ENCODE assay signal across 11 mouse cellular contexts in genomic region chr5:115982671-115983373, GRCm38 (mm10). TPM values are rescaled to one million over a fixed set of nuclear protein-coding genes. Genes with fewer than 3 reads are reported as not detected.
A peak's percentile ranks its signal among the peaks of the same experiment; 100 is the strongest.
DNase-seq lines count a peak whose midpoint lies in the region; ATAC-seq and TF ChIP-seq lines count a peak whose summit lies in the region.
"Had no signal": no experiment of that assay in that cellular context is flagged by ENCODE, and none has a peak within 500 bp of the region (broad histone marks: within the 10 kb centered on the region; RNA-seq: fewer than 3 reads in every experiment).

No protein-coding gene starts in this region.

- H3K27me3 ChIP-seq in embryonic facial prominence, embryonic 13.5 days = no peaks in the 10 kb centered on the region
- no peaks in the 10 kb centered on the region for H3K27me3 ChIP-seq in embryonic facial prominence, embryonic 10.5 days (replicated peaks; ENCODE audit: low read depth, poor library complexity, severe bottlenecking)
- H3K27me3 ChIP-seq in limb, embryonic 14.5 days (ENCODE audit: control insufficient read depth, insufficient read depth, low read length) = no peaks in the 10 kb centered on the region
- H3K27me3 ChIP-seq in hindbrain, embryonic 10.5 days (ENCODE audit: insufficient read depth, poor library complexity, severe bottlenecking) = no peaks in the 10 kb centered on the region
- H3K27me3 ChIP-seq: CH12.LX; liver, embryonic 15.5 days had no signal

- ATAC-seq in embryonic facial prominence, embryonic 13.5 days (ENCODE audit: insufficient number of reproducible peaks, insufficient read depth, low FRiP score, low TSS enrichment, low read depth) = no peak
- peak; percentile 65 for ATAC-seq in hematopoietic stem cell, adult 5-6 weeks (replicated peaks in 1 of 2; ENCODE audit: insufficient read depth in 1 of 2, low FRiP score in 2 of 2, low TSS enrichment in 1 of 2, low read depth in 1 of 2, poor library complexity in 2 of 2, severe bottlenecking in 2 of 2)
- ATAC-seq in limb, embryonic 14.5 days (ENCODE audit: low FRiP score, low read depth) = no peak; the same call in 1 of the 2 replicates

- 80% methylated on average over 7 of the region's 7 CpGs for WGBS in embryonic facial prominence, embryonic 13.5 days
- WGBS in embryonic facial prominence, embryonic 10.5 days = 90% methylated on average over 7 of the region's 7 CpGs
- WGBS in limb, embryonic 14.5 days = 46% methylated on average over 7 of the region's 7 CpGs
- 91% methylated on average over 7 of the region's 7 CpGs for WGBS in hindbrain, embryonic 10.5 days

- TF ChIP-seq POLR2A in limb, embryonic 14.5 days (IDR thresholded peaks at IDR 0.05; ENCODE audit: borderline replicate concordance, extremely low read depth, insufficient read depth, insufficient read length) = no peak

- no peak for DNase-seq in embryonic facial prominence, embryonic 10.5 days (ENCODE audit: low spot score)
- peak; percentile 28 for DNase-seq in spleen, adult 12 weeks (ENCODE audit: low spot score)
- no peak for DNase-seq in spleen, adult 18-20 months
- peak; percentile 61 for DNase-seq in limb, embryonic 14.5 days (ENCODE audit: low spot score)
- no peak for DNase-seq in hindbrain, embryonic 10.5 days (ENCODE audit: low spot score)
- DNase-seq in heart, adult 9 months (ENCODE audit: low spot score in 2 of 2) = no peak
- DNase-seq: right cerebral cortex, postnatal 14 days had no signal

- peaks cover 58% of the 10 kb centered on the region for H3K36me3 ChIP-seq in embryonic facial prominence, embryonic 13.5 days
- peaks cover 94% of the 10 kb centered on the region for H3K36me3 ChIP-seq in embryonic facial prominence, embryonic 10.5 days (replicated peaks)
- peaks cover 24% of the 10 kb centered on the region for H3K36me3 ChIP-seq in limb, embryonic 14.5 days (ENCODE audit: control insufficient read depth, insufficient read depth, low read length)
- H3K36me3 ChIP-seq in hindbrain, embryonic 10.5 days = peaks cover 94% of the 10 kb centered on the region

- no peak overlapping the region for H3K4me2 ChIP-seq in embryonic facial prominence, embryonic 13.5 days
- H3K4me2 ChIP-seq in limb, embryonic 14.5 days (replicated peaks; ENCODE audit: low read depth, low read length, severe bottlenecking) = no peak overlapping the region
- H3K4me2 ChIP-seq: liver, embryonic 15.5 days had no signal

- no peaks in the 10 kb centered on the region for H3K9me3 ChIP-seq in embryonic facial prominence, embryonic 13.5 days
- H3K9me3 ChIP-seq in embryonic facial prominence, embryonic 10.5 days = no peaks in the 10 kb centered on the region
- H3K9me3 ChIP-seq in limb, embryonic 14.5 days (ENCODE audit: control insufficient read depth, low read length) = no peaks in the 10 kb centered on the region
- H3K9me3 ChIP-seq in hindbrain, embryonic 10.5 days = no peaks in the 10 kb centered on the region
- H3K9me3 ChIP-seq: liver, embryonic 15.5 days had no signal

- H3K27ac ChIP-seq in embryonic facial prominence, embryonic 13.5 days = 0 out of 2 replicates have a peak overlapping the region, but pooled peaks have one; percentile 8
- no peak overlapping the region for H3K27ac ChIP-seq in embryonic facial prominence, embryonic 10.5 days (replicated peaks)
- no peak overlapping the region for H3K27ac ChIP-seq in limb, embryonic 14.5 days (replicated peaks; ENCODE audit: low read depth, low read length)
- H3K27ac ChIP-seq in hindbrain, embryonic 10.5 days = no peak overlapping the region
- H3K27ac ChIP-seq: liver, embryonic 15.5 days had no signal

- no peak overlapping the region for H3K9ac ChIP-seq in embryonic facial prominence, embryonic 13.5 days
- no peak overlapping the region for H3K9ac ChIP-seq in limb, embryonic 14.5 days (ENCODE audit: low read depth, low read length, severe bottlenecking)
- H3K9ac ChIP-seq: liver, embryonic 15.5 days had no signal

- H3K4me1 ChIP-seq in embryonic facial prominence, embryonic 13.5 days = peaks cover 10% of the 10 kb centered on the region
- peaks cover 12% of the 10 kb centered on the region for H3K4me1 ChIP-seq in embryonic facial prominence, embryonic 10.5 days
- H3K4me1 ChIP-seq in limb, embryonic 14.5 days (ENCODE audit: control insufficient read depth, insufficient read depth, low read length) = peaks cover 13% of the 10 kb centered on the region; the same call in 1 of the 2 replicates
- peaks cover 10% of the 10 kb centered on the region for H3K4me1 ChIP-seq in hindbrain, embryonic 10.5 days (replicated peaks)

- H3K4me3 ChIP-seq in embryonic facial prominence, embryonic 13.5 days = no peak overlapping the region
- H3K4me3 ChIP-seq in embryonic facial prominence, embryonic 10.5 days = no peak overlapping the region
- no peak overlapping the region for H3K4me3 ChIP-seq in limb, embryonic 14.5 days (replicated peaks; ENCODE audit: low read length)
- no peak overlapping the region for H3K4me3 ChIP-seq in hindbrain, embryonic 10.5 days
- H3K4me3 ChIP-seq: liver, embryonic 15.5 days had no signal

RNA-seq across cellular contexts. Expression of gene Prkab1, which starts 41.5 kb away (rescaled TPM):
- 67.1 and 73.7 TPM in 2 replicates for polyA plus RNA-seq in embryonic facial prominence, embryonic 13.5 days (2015; fragmentation: Nextera tagmentation; extraction: Ambion mirVana)
- 77.1 and 79.2 TPM in 2 replicates for polyA plus RNA-seq in embryonic facial prominence, embryonic 10.5 days (2016; fragmentation: Nextera tagmentation; extraction: Ambion mirVana)
- 38.0 and 49.0 TPM in 2 replicates for total RNA-seq in hematopoietic stem cell, adult 5-6 weeks (2017)
- polyA plus RNA-seq in limb, embryonic 14.5 days (2012; rRNA removed) = 89.2 and 111 TPM in 2 replicates
- 62.6 and 66.7 TPM in 2 replicates for polyA plus RNA-seq in limb, embryonic 14.5 days (2014; fragmentation: Nextera tagmentation; extraction: Ambion mirVana)
- polyA plus RNA-seq in hindbrain, embryonic 10.5 days (2016; fragmentation: Nextera tagmentation; extraction: Ambion mirVana) = 68.3 and 72.0 TPM in 2 replicates

Comparison
In these comparisons a context has a peak if more than half of its experiments do, and no peak if none do; other contexts are left out.
1. DNase-seq: peak in spleen, adult 12 weeks (single experiment) and limb, embryonic 14.5 days (single experiment); none in embryonic facial prominence, embryonic 10.5 days (single experiment), spleen, adult 18-20 months (0 of 2), hindbrain, embryonic 10.5 days (single experiment) and heart, adult 9 months (0 of 2).
2. ATAC-seq: peak in hematopoietic stem cell, adult 5-6 weeks (2 of 2); none in embryonic facial prominence, embryonic 13.5 days (single experiment) and limb, embryonic 14.5 days (single experiment).